Mouse (Mus musculus): ENCODE results near the gene Zc4h2. TPM values are rescaled to one million over a fixed set of nuclear protein-coding genes. Genes with fewer than 3 reads are reported as not detected.

The Zc4h2 gene
- 1 to 10 TPM; 3.7 to 4.9 (median 4.2) TPM for polyA plus RNA-seq (2017; shearing (Covaris generic))

- peak; percentile 99 for ATAC-seq
Observed at GRCm38 (mm10) chrX:95657804-95658599, at the start of gene Zc4h2. Zc4h2 (minus strand) TSS chrX:95658509.

- no peak for ATAC-seq
Observed at GRCm38 (mm10) chrX:95687119-95687518, 28.8 kb upstream of the Zc4h2 start.

GRCm38 (mm10) chrX:95682206-95682605 is 23.9 kb upstream of the Zc4h2 start:
- ATAC-seq = no peak

GRCm38 (mm10) chrX:95658600-95659084 is 333 bp upstream of the Zc4h2 start:
- ATAC-seq = peak; percentile 36

DNA sequence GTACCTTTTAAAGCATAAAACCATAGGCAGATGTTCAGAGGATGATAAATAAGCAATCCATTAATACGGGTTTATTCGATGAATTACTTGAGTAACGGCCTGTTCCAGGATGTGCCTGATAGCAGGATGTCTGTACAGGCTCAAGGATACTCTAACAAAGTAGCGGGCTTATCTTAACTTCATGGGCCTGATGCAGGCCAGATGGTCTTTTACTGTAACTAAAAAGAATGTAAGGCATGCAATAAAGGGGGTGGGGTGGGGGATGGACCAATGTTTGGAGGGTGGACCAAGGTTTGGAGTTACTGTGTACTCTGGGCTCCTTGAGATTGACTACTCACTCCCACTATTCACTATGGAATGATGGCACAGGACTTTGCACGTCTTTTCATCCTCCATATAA is 57.7 kb downstream of the Zc4h2 start:
- ATAC-seq = no peak

Other genes with a start within 250 kb of the Zc4h2 start
- gene Amer1, start 213.6 kb downstream of the Zc4h2 start, polyA plus RNA-seq (2017; shearing (Covaris generic)) = 1 to 10 TPM; 2.4 to 6.7 (median 6.3) TPM
- gene Asb12, start 100.5 kb downstream of the Zc4h2 start, polyA plus RNA-seq (2017; shearing (Covaris generic)) = not detected
- gene Pfn5, start 100.4 kb downstream of the Zc4h2 start, polyA plus RNA-seq (2017; shearing (Covaris generic)) = not detected
- gene Zc3h12b, start 53.2 kb upstream of the Zc4h2 start, polyA plus RNA-seq (2017; shearing (Covaris generic)) = 1 to 10 TPM in 2 of 3 experiments, under 1 TPM in 1; 0.44 to 2.4 (median 1.7) TPM

Measured in inflammation-experienced regulatory T-cells, adult 6 months (primary cell).